Mouse (Mus musculus) T-helper 17 cell (primary cell): ENCODE results near the gene Cst6.

Experiments used
- in situ Hi-C, 2 experiments: fragments of 300-600 bp; cut with MboI, MseI; formaldehyde crosslinking; loops; 1 replicate in 1 of 2; 2 replicates in 1 of 2; pipeline ENCODE4 v1.15.1; 2025; ENCODE audit warnings: high pct_unique_total_duplicates in 2 of 2

The Cst6 gene

GRCm38 (mm10) chr19:5353609-5354008 is 4.2 kb upstream of the Cst6 start:
- in situ Hi-C loops, result no loop called here

- in situ Hi-C loops, result no loop called here
Measured at GRCm38 (mm10) chr19:5348526-5349501, 560 bp downstream of the Cst6 start.

GRCm38 (mm10) chr19:5348064-5348463 is 1.3 kb downstream of the Cst6 start:
- in situ Hi-C loops, result no loop called here

DNA sequence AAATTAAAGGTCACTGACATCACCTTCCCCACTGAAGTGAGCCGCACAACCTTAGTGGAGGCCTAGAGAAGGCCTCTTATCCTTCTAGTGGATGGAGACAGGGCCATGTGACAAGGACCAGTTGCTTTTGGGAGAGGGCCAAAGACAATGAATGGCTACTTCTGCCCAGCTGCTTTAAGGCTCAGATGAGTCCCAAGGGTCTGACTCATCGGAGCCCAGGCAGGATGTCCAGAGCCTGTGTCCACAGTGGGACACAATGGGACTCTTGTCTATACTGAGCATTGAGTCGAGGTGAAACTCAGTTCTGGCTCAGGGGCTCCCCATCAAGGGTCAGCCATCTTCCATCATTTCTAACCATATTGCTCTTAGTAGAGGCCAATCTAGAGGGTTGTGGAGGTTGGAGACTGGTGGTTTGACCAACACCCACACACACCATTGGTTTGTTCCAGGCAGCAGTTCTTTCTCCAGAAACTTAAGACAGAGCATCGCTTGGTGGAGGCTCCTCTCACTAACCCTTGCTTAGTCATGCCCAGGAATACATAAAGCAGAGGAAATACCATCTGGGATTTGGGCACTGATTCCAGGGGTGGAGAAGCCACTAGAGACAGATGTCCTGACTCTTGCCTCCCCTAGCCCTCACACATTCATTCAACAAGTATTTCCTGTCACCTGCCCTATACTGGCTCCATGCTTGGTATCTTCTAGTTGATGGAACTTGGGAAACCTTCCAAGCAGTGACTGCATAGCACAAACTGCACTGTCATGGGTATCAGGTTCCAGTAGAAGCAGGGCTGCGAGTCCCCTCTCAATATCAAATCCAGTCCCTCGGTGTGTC is 3.9 kb downstream of the Cst6 start:
- in situ Hi-C loops, result no loop called here

GRCm38 (mm10) chr19:5341360-5341759 is 8.0 kb downstream of the Cst6 start:
- in situ Hi-C loops, result loop anchor here (5.0 kb wide), 2 partner anchors 39 to 44 kb away; partner anchors contain the start of genes Gal3st3 (in 1 of the 2) and Sf3b2 (in 1 of the 2)

- in situ Hi-C loops, result no loop called here
Measured at GRCm38 (mm10) chr19:5337975-5338374, 11.4 kb downstream of the Cst6 start.

GRCm38 (mm10) chr19:5335441-5335840 is 13.9 kb downstream of the Cst6 start, which contains the start of gene Catsper1:
Catsper1 (plus strand) TSS chr19:5335741.
- in situ Hi-C loops, result no loop called here

DNA sequence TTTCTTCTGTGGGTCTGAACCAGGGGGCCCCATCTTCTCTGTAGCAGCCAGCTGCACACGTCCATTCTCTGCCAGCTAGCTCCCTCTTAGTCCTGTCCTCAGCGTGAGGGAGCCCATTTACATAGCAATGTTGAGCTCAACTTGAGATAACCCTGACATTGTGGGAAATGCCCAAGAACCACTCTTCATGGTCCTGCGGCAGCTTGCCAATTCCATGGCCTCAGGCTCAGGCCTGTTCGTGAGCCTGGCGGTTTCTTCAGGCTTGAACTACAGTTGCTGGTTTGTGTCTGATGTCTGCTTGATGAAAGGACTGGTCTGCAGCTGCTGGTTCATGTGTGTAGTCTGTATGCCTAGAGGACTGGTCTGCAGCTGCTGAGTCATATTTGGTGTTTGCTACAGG is 14.6 kb downstream of the Cst6 start:
- in situ Hi-C loops, result no loop called here

GRCm38 (mm10) chr19:5327970-5328369 is 21.4 kb downstream of the Cst6 start:
- in situ Hi-C loops, result no loop called here

DNA sequence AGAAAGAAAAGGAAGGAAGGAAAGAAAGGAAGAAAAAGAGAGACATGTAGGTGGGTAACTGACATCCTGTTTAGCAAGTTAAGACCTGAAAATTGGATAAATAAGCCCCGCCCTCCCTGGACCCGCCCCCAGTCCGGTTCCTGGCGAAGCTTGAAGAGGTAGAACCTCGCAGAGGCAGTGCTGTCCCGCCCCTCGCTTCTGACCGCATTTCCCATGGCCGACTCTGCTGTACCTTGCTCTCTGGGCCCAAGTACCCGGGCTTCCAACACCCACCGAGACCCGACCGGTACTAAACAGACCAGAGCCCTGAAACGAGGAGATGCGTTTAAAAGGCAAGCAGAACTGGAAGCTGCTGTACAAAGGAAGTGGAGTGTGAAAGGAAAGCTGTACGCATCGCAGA is 25.6 kb downstream of the Cst6 start:
- in situ Hi-C loops, result no loop called here

DNA sequence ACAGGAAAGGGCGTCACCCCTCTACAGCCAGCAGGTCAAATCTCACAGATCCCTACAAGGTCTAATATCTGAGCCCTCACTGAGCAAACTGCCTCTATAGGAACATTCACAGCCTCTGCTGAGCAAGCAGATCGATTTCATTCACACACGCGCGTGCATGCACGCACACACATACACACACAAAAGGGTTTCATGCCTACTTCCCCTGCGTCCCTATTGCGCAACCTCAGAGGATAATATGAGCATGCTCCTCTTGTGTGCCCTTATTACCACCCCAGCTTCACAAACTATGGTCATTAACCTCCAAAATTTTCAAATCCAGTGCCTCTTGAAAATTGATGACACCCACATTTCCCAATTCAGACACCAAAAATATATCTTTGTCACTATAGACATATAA is 36.2 kb downstream of the Cst6 start:
- in situ Hi-C loops, result no loop called here

DNA sequence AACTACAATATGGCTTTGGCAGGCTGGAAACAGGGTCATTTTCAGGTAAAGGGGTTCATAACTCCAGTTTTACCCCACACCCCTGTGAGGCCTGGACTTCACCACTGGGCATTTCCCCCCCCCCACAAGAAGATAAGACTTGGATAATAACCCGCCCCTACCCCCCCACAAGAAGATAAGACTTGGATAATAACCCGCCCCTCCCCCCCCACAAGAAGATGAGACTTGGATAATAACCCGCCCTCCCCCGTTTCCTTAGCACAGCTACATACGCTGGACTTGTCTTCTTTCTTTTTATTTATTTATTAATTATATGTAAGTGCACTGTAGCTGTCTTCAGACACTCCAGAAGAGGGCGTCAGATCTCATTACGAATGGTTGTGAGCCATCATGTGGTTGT is 40.3 kb downstream of the Cst6 start:
- in situ Hi-C loops, result no loop called here

- in situ Hi-C loops, result no loop called here
Measured at GRCm38 (mm10) chr19:5306968-5307734, 42.2 kb downstream of the Cst6 start.

GRCm38 (mm10) chr19:5306279-5306678 is 43.1 kb downstream of the Cst6 start:
- in situ Hi-C loops, result no loop called here

DNA sequence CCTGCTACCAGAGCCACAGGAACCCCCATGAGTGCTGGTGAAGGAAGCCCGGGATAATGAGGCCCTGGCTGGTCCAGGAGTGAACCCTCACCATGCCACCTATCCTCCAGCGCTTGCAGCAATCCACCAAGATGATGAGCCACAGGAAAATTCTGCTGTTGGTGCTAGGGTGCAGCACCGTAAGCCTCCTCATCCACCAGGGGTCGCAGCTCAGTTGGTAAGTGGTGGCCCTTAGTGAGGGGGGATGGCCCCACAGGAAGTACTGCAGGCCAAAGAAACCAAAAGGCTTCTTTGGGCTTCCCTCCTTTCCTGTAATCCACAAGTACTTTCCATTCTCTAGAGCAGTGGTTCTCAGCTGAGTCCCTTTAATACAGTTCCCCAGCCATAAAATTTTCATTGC is 46.9 kb downstream of the Cst6 start:
- in situ Hi-C loops, result loop anchor here in 1 of 2 experiments (5.0 kb wide), 1 partner anchor 40 kb away; no protein-coding TSS in a partner anchor

DNA sequence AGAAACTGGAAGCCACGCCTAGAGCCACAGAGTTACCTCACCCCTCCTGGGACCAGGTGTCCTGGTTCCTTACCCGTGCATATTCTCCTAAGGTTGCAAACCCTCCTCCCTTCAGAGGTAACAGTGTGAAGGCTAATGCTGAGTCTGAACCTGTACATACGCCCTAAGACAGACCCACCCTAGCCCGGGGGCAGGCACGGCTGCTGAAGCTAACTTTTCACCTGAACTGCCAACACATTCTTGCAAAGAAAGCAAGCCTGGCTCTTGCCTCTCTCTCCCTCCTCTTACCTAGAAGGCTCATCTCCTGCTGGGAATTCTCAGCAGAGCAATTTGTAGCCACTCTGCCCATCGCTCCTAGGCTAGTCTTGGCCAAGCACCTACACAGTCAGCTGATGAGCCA is 48.8 kb downstream of the Cst6 start:
- in situ Hi-C loops, result loop anchor here in 1 of 2 experiments (5.0 kb wide), 1 partner anchor 42 kb away; no protein-coding TSS in a partner anchor

GRCm38 (mm10) chr19:5297903-5298800 is 51.2 kb downstream of the Cst6 start, which contains the start of gene Gal3st3:
Gal3st3 (plus strand) TSS chr19:5298331.
- in situ Hi-C loops, result loop anchor here in 1 of 2 experiments (5.0 kb wide), 1 partner anchor 44 kb away; no protein-coding TSS in a partner anchor

- in situ Hi-C loops, result loop anchor here in 1 of 2 experiments (5.0 kb wide), 1 partner anchor 46 kb away; no protein-coding TSS in a partner anchor
Measured at GRCm38 (mm10) chr19:5296630-5297029, 52.7 kb downstream of the Cst6 start.

- in situ Hi-C loops, result loop anchor here in 1 of 2 experiments (5.0 kb wide), 1 partner anchor 47 kb away; no protein-coding TSS in a partner anchor
Measured at GRCm38 (mm10) chr19:5295736-5296075, 53.7 kb downstream of the Cst6 start.
